Mouse (Mus musculus): ENCODE measurements around the gene Ahsg.

DNA sequence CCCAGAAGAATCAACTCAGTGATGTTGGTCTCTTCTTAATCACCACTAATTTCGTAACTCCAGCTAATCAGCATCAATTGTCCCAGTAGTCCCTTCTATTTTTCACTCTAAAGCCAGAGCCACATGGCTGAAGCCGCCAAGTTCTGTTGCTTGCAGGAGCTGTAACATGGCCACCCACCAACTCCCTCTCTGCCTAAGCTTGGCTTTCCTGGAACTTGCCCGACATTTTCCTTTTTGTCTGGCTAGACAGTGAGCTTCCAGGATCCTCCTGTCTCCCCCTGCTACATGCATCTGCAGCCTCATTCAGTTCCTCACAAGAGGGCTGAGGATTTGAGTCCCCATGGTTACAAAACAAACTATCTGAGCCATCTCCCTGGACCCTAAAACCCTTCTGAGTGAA is 20.9 kb downstream of the Ahsg start:
- no peak for TF ChIP-seq CTCF (IDR thresholded peaks at IDR 0.05; ENCODE audit: borderline replicate concordance, extremely low read depth, insufficient read depth, insufficient read length)
- no peak for TF ChIP-seq POLR2A (IDR thresholded peaks at IDR 0.05; ENCODE audit: borderline replicate concordance, extremely low read depth, insufficient read depth, insufficient read length, poor library complexity, severe bottlenecking)
